Comparison of ENCODE assay signal across 8 mouse cellular contexts in genomic region chr11:77462283-77463100, GRCm38 (mm10). TPM values are rescaled to one million over a fixed set of nuclear protein-coding genes. Genes with fewer than 3 reads are reported as not detected.
DNase-seq lines count a peak whose midpoint lies in the region; ATAC-seq and TF ChIP-seq lines count a peak whose summit lies in the region.

TSS of gene Coro6 (plus strand) at chr11:77462411.

- peaks cover 82% of the 10 kb centered on the region for H3K27me3 ChIP-seq in embryonic facial prominence, embryonic 10.5 days (replicated peaks; ENCODE audit: low read depth, poor library complexity, severe bottlenecking)
- H3K27me3 ChIP-seq in heart, embryonic 10.5 days (ENCODE audit: insufficient read depth, poor library complexity, severe bottlenecking): peaks cover 70% of the 10 kb centered on the region
- H3K27me3 ChIP-seq in kidney, embryonic 15.5 days: peaks cover 70% of the 10 kb centered on the region
- H3K27me3 ChIP-seq in neural tube, embryonic 13.5 days: peaks cover 83% of the 10 kb centered on the region

- no peak for TF ChIP-seq CTCF in lung, adult 2 months (IDR thresholded peaks at IDR 0.05; ENCODE audit: insufficient read depth, low read length)

- ATAC-seq in kidney, embryonic 15.5 days (replicated peaks; ENCODE audit: low FRiP score): peak; percentile 81
- ATAC-seq in neural tube, embryonic 13.5 days (ENCODE audit: low read depth): peak; percentile 60; the same call in 1 of the 2 replicates

- WGBS in embryonic facial prominence, embryonic 10.5 days: under 1% methylated on average over 73 of the region's 73 CpGs
- under 1% methylated on average over 62 of the region's 73 CpGs for WGBS in heart, embryonic 10.5 days
- WGBS in kidney, embryonic 15.5 days: under 1% methylated on average over 72 of the region's 73 CpGs
- under 1% methylated on average over 71 of the region's 73 CpGs for WGBS in lung, adult 2 months
- WGBS in neural tube, embryonic 13.5 days: 1% methylated on average over 68 of the region's 73 CpGs

- H3K4me3 ChIP-seq in embryonic facial prominence, embryonic 10.5 days: peak within 1 kb of the TSS; percentile 69
- peak within 1 kb of the TSS; percentile 77 for H3K4me3 ChIP-seq in heart, embryonic 10.5 days
- H3K4me3 ChIP-seq in kidney, embryonic 15.5 days (replicated peaks): peak within 1 kb of the TSS; percentile 60
- peak within 1 kb of the TSS; percentile 84 for H3K4me3 ChIP-seq in lung, adult 2 months (replicated peaks; ENCODE audit: extremely low read depth, low read depth, low read length)
- peak within 1 kb of the TSS; percentile 53 for H3K4me3 ChIP-seq in neural tube, embryonic 13.5 days

- TF ChIP-seq POLR2A in lung, adult 2 months (IDR thresholded peaks at IDR 0.05; ENCODE audit: borderline replicate concordance, extremely low read depth, low read depth, low read length): no peak

- DNase-seq in urinary bladder, adult 18-20 months (ENCODE audit: low spot score in 2 of 2): peak; percentile 67 to 70
- no peak for DNase-seq in urinary bladder, postnatal 10 days (ENCODE audit: low spot score)
- DNase-seq in embryonic facial prominence, embryonic 10.5 days (ENCODE audit: low spot score): peak; percentile 84
- DNase-seq in heart, embryonic 10.5 days (ENCODE audit: low spot score): peak; percentile 92
- peak; percentile 78 for DNase-seq in lung, adult 2 months
- no peak for DNase-seq in adipocyte (ENCODE audit: low spot score)

- H3K9me3 ChIP-seq in embryonic facial prominence, embryonic 10.5 days: no peaks in the 10 kb centered on the region
- no peaks in the 10 kb centered on the region for H3K9me3 ChIP-seq in heart, embryonic 10.5 days
- H3K9me3 ChIP-seq in kidney, embryonic 15.5 days (replicated peaks): no peaks in the 10 kb centered on the region
- no peaks in the 10 kb centered on the region for H3K9me3 ChIP-seq in neural tube, embryonic 13.5 days

- H3K27ac ChIP-seq in embryonic facial prominence, embryonic 10.5 days (replicated peaks): no peak within 1 kb of the TSS; the same call in 1 of the 2 replicates
- H3K27ac ChIP-seq in heart, embryonic 10.5 days: peak within 1 kb of the TSS; percentile 91
- H3K27ac ChIP-seq in kidney, embryonic 15.5 days: no peak within 1 kb of the TSS
- H3K27ac ChIP-seq in neural tube, embryonic 13.5 days (replicated peaks): no peak within 1 kb of the TSS

- H3K36me3 ChIP-seq in embryonic facial prominence, embryonic 10.5 days (replicated peaks): no peaks in the 10 kb centered on the region
- peaks cover 13% of the 10 kb centered on the region; the same call in 1 of the 2 replicates for H3K36me3 ChIP-seq in heart, embryonic 10.5 days
- no peaks in the 10 kb centered on the region for H3K36me3 ChIP-seq in kidney, embryonic 15.5 days
- H3K36me3 ChIP-seq in neural tube, embryonic 13.5 days: peaks cover 9% of the 10 kb centered on the region

- peak within 1 kb of the TSS; percentile 59 for H3K9ac ChIP-seq in kidney, embryonic 15.5 days
- peak within 1 kb of the TSS; percentile 69 for H3K9ac ChIP-seq in neural tube, embryonic 13.5 days

- peak within 1 kb of the TSS; percentile 99 for H3K4me2 ChIP-seq in kidney, embryonic 15.5 days
- peak within 1 kb of the TSS; percentile 99 for H3K4me2 ChIP-seq in neural tube, embryonic 13.5 days

- H3K4me1 ChIP-seq in embryonic facial prominence, embryonic 10.5 days: peaks cover 24% of the 10 kb centered on the region
- H3K4me1 ChIP-seq in heart, embryonic 10.5 days: peaks cover 51% of the 10 kb centered on the region
- H3K4me1 ChIP-seq in kidney, embryonic 15.5 days: peaks cover 24% of the 10 kb centered on the region
- H3K4me1 ChIP-seq in lung, adult 2 months (ENCODE audit: control insufficient read depth, insufficient read depth, low read length): peaks cover 3% of the 10 kb centered on the region
- H3K4me1 ChIP-seq in neural tube, embryonic 13.5 days (replicated peaks): peaks cover 16% of the 10 kb centered on the region

RNA-seq across cellular contexts. Expression of gene Coro6, which starts in this region (rescaled TPM):
- polyA plus RNA-seq in embryonic facial prominence, embryonic 10.5 days (2016; fragmentation: Nextera tagmentation; extraction: Ambion mirVana): not detected in 2 replicates
- 15.9 and 24.4 TPM in 2 replicates for polyA plus RNA-seq in heart, embryonic 10.5 days (2016; fragmentation: Nextera tagmentation; extraction: Ambion mirVana)
- polyA plus RNA-seq in kidney, embryonic 15.5 days (2015; fragmentation: Nextera tagmentation; extraction: Ambion mirVana): 0.48 and 0.59 TPM in 2 replicates
- polyA plus RNA-seq in lung, adult 2 months (2012; rRNA removed): 23.6 and 34.3 TPM in 2 replicates
- polyA plus RNA-seq in neural tube, embryonic 13.5 days (2015; fragmentation: Nextera tagmentation; extraction: Ambion mirVana): 0.22 and 0.31 TPM in 2 replicates

Comparison
In these comparisons a context has a peak if more than half of its experiments do, and no peak if none do; other contexts are left out.
1. RNA of gene Coro6 (polyA plus RNA-seq): 23.6 to 34.3 TPM in lung, adult 2 months and 15.9 to 24.4 TPM in heart, embryonic 10.5 days; 0.48 to 0.59 TPM in kidney, embryonic 15.5 days, 0.22 to 0.31 TPM in neural tube, embryonic 13.5 days and not detected in embryonic facial prominence, embryonic 10.5 days; every median in the first group is over 10 times any median in the second.
2. DNase-seq: peak in urinary bladder, adult 18-20 months (2 of 2), heart, embryonic 10.5 days (single experiment) and lung, adult 2 months (single experiment); none in urinary bladder, postnatal 10 days (single experiment) and adipocyte (single experiment).
3. Peak in DNase-seq and H3K4me3 ChIP-seq in embryonic facial prominence, embryonic 10.5 days; RNA of the gene not detected or under 1 TPM.
4. Peak in ATAC-seq, H3K4me3 ChIP-seq, H3K9ac ChIP-seq and H3K4me2 ChIP-seq in kidney, embryonic 15.5 days; RNA of the gene not detected or under 1 TPM.
5. Peak in ATAC-seq, H3K4me3 ChIP-seq, H3K9ac ChIP-seq and H3K4me2 ChIP-seq in neural tube, embryonic 13.5 days; RNA of the gene not detected or under 1 TPM.
6. Peak in every context shown above with its lines, with median percentiles within 50 percentile points of each other: H3K4me3 ChIP-seq.